Mouse (Mus musculus) cerebellum, adult 2 months (tissue): ENCODE measurements around the gene Dlg1.

Experiments used
- CTCF ChIP-seq: fragments of 200-500 bp; IDR thresholded peaks from 2 replicates; pipeline ENCODE4 v1.5.1; 2011; ENCODE audit warnings: low read depth, mild to moderate bottlenecking, control low read depth, low read length, moderate library complexity, borderline replicate concordance; ENCODE audit not compliant: insufficient read depth
- POLR2A ChIP-seq: fragments of 200-500 bp; IDR thresholded peaks from 2 replicates; pipeline ENCODE4 v1.6.1; 2011; ENCODE audit warnings: low read length, control low read depth, borderline replicate concordance; ENCODE audit not compliant: insufficient read depth

DNA sequence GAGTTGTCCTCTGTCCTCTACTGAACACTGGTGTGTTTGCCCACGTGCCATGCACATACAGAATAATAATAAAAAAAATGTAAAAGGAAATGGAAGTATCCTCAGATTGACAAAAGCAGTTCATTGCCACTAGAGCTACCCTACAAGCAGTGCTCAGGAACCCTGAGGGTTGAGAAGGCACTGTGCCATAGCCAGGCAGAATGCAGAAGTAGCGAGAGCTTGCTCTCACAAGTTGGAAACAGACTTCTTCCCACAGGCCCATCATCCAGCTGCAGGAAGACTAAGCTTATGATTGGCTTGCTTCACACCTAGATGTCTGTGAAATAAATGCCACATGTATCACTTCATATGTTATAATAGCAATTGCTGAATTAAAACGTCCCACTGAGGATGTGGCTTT is 203.7 kb downstream of the Dlg1 start:
- TF ChIP-seq CTCF, result no peak
- no peak for TF ChIP-seq POLR2A
